Mouse (Mus musculus): ENCODE data around the gene Sytl3. TPM values are rescaled to one million over a fixed set of nuclear protein-coding genes. Genes with fewer than 3 reads are reported as not detected.

Gene Sytl3
- polyA plus RNA-seq, 1 experiment from 2014 or later: 0.82 TPM

DNA sequence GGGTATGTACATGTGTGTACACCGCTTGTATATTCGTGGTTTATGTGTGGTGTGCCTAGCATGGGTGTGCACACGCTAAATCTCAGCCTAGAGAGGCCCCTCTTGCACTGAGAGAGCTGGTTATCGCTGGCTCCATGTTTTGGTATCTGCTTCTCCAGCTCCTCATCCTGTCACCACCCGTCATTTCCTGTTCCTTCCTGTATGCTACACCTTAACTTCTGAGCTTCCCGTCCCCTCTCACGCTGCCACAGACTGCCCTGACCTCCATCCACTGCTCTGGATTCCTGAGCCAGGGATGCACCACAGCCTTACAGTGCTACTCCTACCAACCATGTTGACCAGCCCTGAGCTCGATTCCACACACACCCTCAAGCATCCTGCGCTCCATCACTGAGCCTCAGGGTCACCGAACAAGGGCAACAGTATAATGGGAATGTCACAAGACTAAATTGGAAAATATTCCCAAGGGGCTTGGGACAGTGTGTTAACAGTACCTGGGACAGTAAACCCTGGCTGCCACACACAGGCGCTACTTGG lies 84.2 kb downstream of the Sytl3 start:
- H3K4me1 ChIP-seq (ENCODE audit: control insufficient read depth, insufficient read depth, low read length): peaks cover 34% of the 10 kb centered on the region
- no peak overlapping the region for H3K4me3 ChIP-seq (ENCODE audit: low read depth, low read length)
- H3K36me3 ChIP-seq (ENCODE audit: control insufficient read depth, insufficient read depth, low read length): no peaks in the 10 kb centered on the region
- no peak overlapping the region for H3K9ac ChIP-seq (ENCODE audit: low read depth, low read length)
- WGBS: 87% methylated on average over 11 of the region's 11 CpGs
- H3K27me3 ChIP-seq (ENCODE audit: control insufficient read depth, insufficient read depth, low read depth, low read length): peaks cover 1% of the 10 kb centered on the region; the same call in 1 of the 2 replicates
- no peak overlapping the region for H3K4me2 ChIP-seq (ENCODE audit: low read length)
- H3K27ac ChIP-seq (ENCODE audit: low read length): no peak overlapping the region
- H3K9me3 ChIP-seq (replicated peaks; ENCODE audit: control insufficient read depth, low read length, poor library complexity, severe bottlenecking): no peaks in the 10 kb centered on the region
- no peak for ATAC-seq

DNA sequence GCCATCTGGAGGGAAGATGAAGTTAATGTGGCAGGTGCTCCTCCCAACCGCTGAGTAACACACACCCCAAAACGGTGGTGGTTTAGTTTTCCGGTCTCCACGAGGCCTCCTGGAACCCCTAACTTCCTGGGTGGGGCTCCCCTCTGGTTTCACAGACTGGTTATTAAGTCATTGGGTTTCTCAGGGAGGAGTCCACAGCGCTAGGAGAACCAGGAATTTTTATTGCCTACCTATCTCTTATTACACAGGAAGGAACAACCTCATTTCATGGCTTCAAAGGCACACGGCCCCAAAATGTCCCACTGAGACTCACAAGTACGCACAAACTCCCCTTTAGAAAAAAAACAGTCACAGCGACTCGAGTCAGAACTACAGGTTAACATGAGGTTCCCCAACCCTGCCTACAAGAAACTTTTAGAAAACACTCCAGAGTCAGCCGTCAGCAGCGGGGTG lies 84.9 kb downstream of the Sytl3 start:
- Histone ChIP-seq H3K4me2 (ENCODE audit: low read length) (no peak overlapping the region), H3K4me3 (ENCODE audit: low read depth, low read length) (no peak overlapping the region), H3K4me1 (ENCODE audit: control insufficient read depth, insufficient read depth, low read length) (peaks cover 34% of the 10 kb centered on the region), H3K9me3 (replicated peaks; ENCODE audit: control insufficient read depth, low read length, poor library complexity, severe bottlenecking) (no peaks in the 10 kb centered on the region), H3K27me3 (ENCODE audit: control insufficient read depth, insufficient read depth, low read depth, low read length) (peaks cover 3% of the 10 kb centered on the region; the same call in 1 of the 2 replicates), H3K36me3 (ENCODE audit: control insufficient read depth, insufficient read depth, low read length) (no peaks in the 10 kb centered on the region), H3K27ac (ENCODE audit: low read length) (no peak overlapping the region), H3K9ac (ENCODE audit: low read depth, low read length) (no peak overlapping the region)
- 84% methylated on average over 11 of the region's 11 CpGs for WGBS
- no peak for ATAC-seq

GRCm38 (mm10) chr17:6744366-6744765 lies 85.5 kb downstream of the Sytl3 start:
- H3K27ac ChIP-seq (ENCODE audit: low read length): no peak overlapping the region
- no peak overlapping the region for H3K9ac ChIP-seq (ENCODE audit: low read depth, low read length)
- WGBS: 57% methylated on average over 9 of the region's 9 CpGs
- peaks cover 34% of the 10 kb centered on the region for H3K4me1 ChIP-seq (ENCODE audit: control insufficient read depth, insufficient read depth, low read length)
- H3K27me3 ChIP-seq (ENCODE audit: control insufficient read depth, insufficient read depth, low read depth, low read length): peaks cover 3% of the 10 kb centered on the region
- no peaks in the 10 kb centered on the region for H3K9me3 ChIP-seq (replicated peaks; ENCODE audit: control insufficient read depth, low read length, poor library complexity, severe bottlenecking)
- no peak overlapping the region for H3K4me2 ChIP-seq (ENCODE audit: low read length)
- no peak overlapping the region for H3K4me3 ChIP-seq (ENCODE audit: low read depth, low read length)
- ATAC-seq: no peak
- no peaks in the 10 kb centered on the region for H3K36me3 ChIP-seq (ENCODE audit: control insufficient read depth, insufficient read depth, low read length)

GRCm38 (mm10) chr17:6744871-6745270 lies 86.0 kb downstream of the Sytl3 start:
- Histone ChIP-seq H3K9ac (ENCODE audit: low read depth, low read length) (no peak overlapping the region), H3K36me3 (ENCODE audit: control insufficient read depth, insufficient read depth, low read length) (no peaks in the 10 kb centered on the region), H3K4me1 (ENCODE audit: control insufficient read depth, insufficient read depth, low read length) (peaks cover 34% of the 10 kb centered on the region), H3K4me3 (ENCODE audit: low read depth, low read length) (no peak overlapping the region), H3K4me2 (ENCODE audit: low read length) (no peak overlapping the region), H3K9me3 (replicated peaks; ENCODE audit: control insufficient read depth, low read length, poor library complexity, severe bottlenecking) (no peaks in the 10 kb centered on the region), H3K27me3 (ENCODE audit: control insufficient read depth, insufficient read depth, low read depth, low read length) (peaks cover 3% of the 10 kb centered on the region), H3K27ac (ENCODE audit: low read length) (peak overlapping the region; percentile 72)
- 91% methylated on average over 14 of the region's 14 CpGs for WGBS
- no peak for ATAC-seq

GRCm38 (mm10) chr17:6745503-6745902 lies 86.6 kb downstream of the Sytl3 start:
- 29% methylated on average over 5 of the region's 5 CpGs for WGBS

DNA sequence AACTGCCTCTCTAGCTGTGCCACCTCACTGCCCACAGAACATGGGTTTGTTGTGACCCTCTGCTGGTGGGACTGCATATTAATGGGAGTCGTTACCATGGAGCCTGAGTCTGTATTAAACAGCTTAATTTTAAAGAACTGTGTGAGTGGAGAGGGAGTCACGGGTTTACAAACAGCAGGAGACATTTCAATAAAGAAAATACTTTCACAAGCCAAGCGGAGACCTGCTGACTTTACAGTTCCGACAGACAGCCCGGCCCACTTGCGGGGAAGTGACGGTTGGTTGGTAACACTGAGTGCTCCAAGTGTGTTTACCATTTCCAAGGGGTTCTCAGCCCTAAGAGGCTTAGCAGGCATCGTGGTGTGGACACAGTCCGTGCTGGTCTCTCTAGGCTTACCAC lies 87.1 kb downstream of the Sytl3 start:
- Histone ChIP-seq H3K9ac (ENCODE audit: low read depth, low read length) (no peak overlapping the region), H3K4me1 (ENCODE audit: control insufficient read depth, insufficient read depth, low read length) (peaks cover 34% of the 10 kb centered on the region), H3K9me3 (replicated peaks; ENCODE audit: control insufficient read depth, low read length, poor library complexity, severe bottlenecking) (no peaks in the 10 kb centered on the region), H3K4me3 (ENCODE audit: low read depth, low read length) (no peak overlapping the region), H3K4me2 (ENCODE audit: low read length) (peak overlapping the region; percentile 24; the same call in 1 of the 2 replicates), H3K36me3 (ENCODE audit: control insufficient read depth, insufficient read depth, low read length) (no peaks in the 10 kb centered on the region), H3K27me3 (ENCODE audit: control insufficient read depth, insufficient read depth, low read depth, low read length) (peaks cover 3% of the 10 kb centered on the region), H3K27ac (ENCODE audit: low read length) (peak overlapping the region; percentile 72)
- WGBS: 8% methylated on average over 9 of the region's 9 CpGs
- peak; percentile 84 for ATAC-seq

More at GRCm38 (mm10) chr17:6745503-6745902, 86.6 kb downstream of the Sytl3 start:
- H3K4me2 ChIP-seq (ENCODE audit: low read length): peak overlapping the region; percentile 24
- peak overlapping the region; percentile 72 for H3K27ac ChIP-seq (ENCODE audit: low read length)
- H3K9me3 ChIP-seq (replicated peaks; ENCODE audit: control insufficient read depth, low read length, poor library complexity, severe bottlenecking): no peaks in the 10 kb centered on the region
- H3K4me1 ChIP-seq (ENCODE audit: control insufficient read depth, insufficient read depth, low read length): peaks cover 34% of the 10 kb centered on the region
- no peaks in the 10 kb centered on the region for H3K36me3 ChIP-seq (ENCODE audit: control insufficient read depth, insufficient read depth, low read length)
- H3K27me3 ChIP-seq (ENCODE audit: control insufficient read depth, insufficient read depth, low read depth, low read length): peaks cover 3% of the 10 kb centered on the region
- no peak overlapping the region for H3K4me3 ChIP-seq (ENCODE audit: low read depth, low read length)
- ATAC-seq: no peak
- no peak overlapping the region for H3K9ac ChIP-seq (ENCODE audit: low read depth, low read length)

- Histone ChIP-seq H3K4me3 (ENCODE audit: low read depth, low read length) (no peak overlapping the region), H3K9me3 (replicated peaks; ENCODE audit: control insufficient read depth, low read length, poor library complexity, severe bottlenecking) (no peaks in the 10 kb centered on the region), H3K27ac (ENCODE audit: low read length) (peak overlapping the region; percentile 64), H3K36me3 (ENCODE audit: control insufficient read depth, insufficient read depth, low read length) (no peaks in the 10 kb centered on the region), H3K27me3 (ENCODE audit: control insufficient read depth, insufficient read depth, low read depth, low read length) (peaks cover 3% of the 10 kb centered on the region), H3K4me2 (ENCODE audit: low read length) (no peak overlapping the region), H3K9ac (ENCODE audit: low read depth, low read length) (no peak overlapping the region), H3K4me1 (ENCODE audit: control insufficient read depth, insufficient read depth, low read length) (peaks cover 33% of the 10 kb centered on the region)
- no peak for ATAC-seq
- WGBS: 60% methylated on average over 9 of the region's 9 CpGs
Measured at GRCm38 (mm10) chr17:6746452-6747231, 87.7 kb downstream of the Sytl3 start.

- Histone ChIP-seq H3K36me3 (ENCODE audit: control insufficient read depth, insufficient read depth, low read length) (no peaks in the 10 kb centered on the region), H3K27me3 (ENCODE audit: control insufficient read depth, insufficient read depth, low read depth, low read length) (peaks cover 3% of the 10 kb centered on the region), H3K4me3 (ENCODE audit: low read depth, low read length) (no peak overlapping the region), H3K9me3 (replicated peaks; ENCODE audit: control insufficient read depth, low read length, poor library complexity, severe bottlenecking) (no peaks in the 10 kb centered on the region), H3K4me2 (ENCODE audit: low read length) (no peak overlapping the region), H3K4me1 (ENCODE audit: control insufficient read depth, insufficient read depth, low read length) (peaks cover 26% of the 10 kb centered on the region), H3K9ac (ENCODE audit: low read depth, low read length) (no peak overlapping the region), H3K27ac (ENCODE audit: low read length) (no peak overlapping the region)
- ATAC-seq: no peak
- WGBS: 20% methylated on average over 7 of the region's 7 CpGs
Measured at GRCm38 (mm10) chr17:6747478-6747877, 88.6 kb downstream of the Sytl3 start.

DNA sequence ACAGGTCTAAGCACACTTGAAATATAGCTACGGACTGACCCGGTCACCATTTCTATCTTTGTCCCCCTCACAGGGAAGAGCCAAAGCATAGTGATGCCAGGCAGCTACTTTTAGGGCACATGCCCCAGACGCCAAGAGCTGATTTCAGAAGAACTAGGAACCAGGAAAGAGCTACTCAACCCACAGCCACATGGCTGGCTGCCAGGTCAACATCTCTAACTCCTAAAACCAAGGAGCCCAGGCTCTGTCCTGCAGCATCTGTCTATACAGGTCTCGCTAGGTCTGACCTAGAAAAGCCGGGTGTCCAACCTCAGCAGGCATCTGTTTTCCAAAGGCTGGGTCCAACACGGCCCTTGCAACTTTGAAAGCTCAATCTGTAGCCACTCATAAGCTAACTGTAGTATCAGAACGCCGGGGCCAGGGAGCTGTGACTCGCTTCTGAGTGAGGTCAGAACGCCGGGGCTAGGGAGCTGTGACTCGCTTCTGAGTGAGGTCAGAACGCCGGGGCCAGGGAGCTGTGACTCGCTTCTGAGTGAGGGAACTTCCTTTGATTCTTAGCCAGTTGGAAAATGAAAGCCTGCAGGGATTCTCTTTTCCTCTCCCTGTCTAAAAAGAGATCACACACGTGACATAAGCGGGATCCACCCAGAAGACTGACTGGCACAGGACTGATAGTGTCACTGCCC lies 90.0 kb downstream of the Sytl3 start:
- Histone ChIP-seq H3K9ac (ENCODE audit: low read depth, low read length) (no peak overlapping the region), H3K4me2 (ENCODE audit: low read length) (no peak overlapping the region), H3K27ac (ENCODE audit: low read length) (no peak overlapping the region), H3K36me3 (ENCODE audit: control insufficient read depth, insufficient read depth, low read length) (no peaks in the 10 kb centered on the region), H3K4me1 (ENCODE audit: control insufficient read depth, insufficient read depth, low read length) (peaks cover 25% of the 10 kb centered on the region), H3K27me3 (ENCODE audit: control insufficient read depth, insufficient read depth, low read depth, low read length) (peaks cover 3% of the 10 kb centered on the region), H3K4me3 (ENCODE audit: low read depth, low read length) (no peak overlapping the region), H3K9me3 (replicated peaks; ENCODE audit: control insufficient read depth, low read length, poor library complexity, severe bottlenecking) (no peaks in the 10 kb centered on the region)
- no peak for ATAC-seq
- 84% methylated on average over 17 of the region's 17 CpGs for WGBS

All from midbrain, embryonic 16.5 days (tissue).